Mouse (Mus musculus): ENCODE measurements around the gene Utp4.

GRCm38 (mm10) chr8:106935324-106935869 is 42.0 kb downstream of the Utp4 start, which contains the start of gene Sntb2:
- TF ChIP-seq CTCF (IDR thresholded peaks at IDR 0.05; ENCODE audit: low read depth, low read length), result no peak
- no peak for TF ChIP-seq TAL1 (conservative IDR thresholded peaks at IDR 0.05; ENCODE audit: low read depth, low read length)
- no peak for TF ChIP-seq GATA1 (IDR thresholded peaks at IDR 0.05; ENCODE audit: borderline replicate concordance, low read length)
- TF ChIP-seq GATA2 (IDR thresholded peaks at IDR 0.05; ENCODE audit: borderline replicate concordance, low read depth, low read length), result no peak

All from G1E (cell line).